In genomic region chr3:36505809-36506735, GRCm38 (mm10) we compare ENCODE assay signal across 21 mouse cellular contexts. TPM values are rescaled to one million over a fixed set of nuclear protein-coding genes. Genes with fewer than 3 reads are reported as not detected.
DNase-seq lines count a peak whose midpoint lies in the region; ATAC-seq lines count a peak whose summit lies in the region.
"Had no signal": no experiment of that assay in that cellular context is flagged by ENCODE, and none has a peak within 500 bp of the region (broad histone marks: within the 10 kb centered on the region; RNA-seq: fewer than 3 reads in every experiment).

No protein-coding gene starts in this region.

- no peaks in the 10 kb centered on the region for H3K9me3 ChIP-seq in midbrain, embryonic 12.5 days
- H3K9me3 ChIP-seq: neural tube, embryonic 12.5 days had no signal

- H3K4me3 ChIP-seq in midbrain, embryonic 12.5 days, result no peak overlapping the region
- H3K4me3 ChIP-seq: erythroblast, embryonic 14.5 days; neural tube, embryonic 12.5 days had no signal

- no peak for DNase-seq in frontal cortex, postnatal 14 days (ENCODE audit: low spot score in 2 of 2)
- peak; percentile 7 for DNase-seq in testis, postnatal 10 days (ENCODE audit: low spot score)
- DNase-seq in testis, postnatal 14 days (ENCODE audit: low spot score), result no peak
- DNase-seq: adrenal gland, adult 8-10 months; cerebellum, adult 18-20 months; heart, postnatal 4 days; kidney, adult 8-10 months; lung, adult 2 months; lung, postnatal 36 days; thymus, postnatal 36 days had no signal

- H3K36me3 ChIP-seq in midbrain, embryonic 12.5 days, result no peaks in the 10 kb centered on the region
- H3K36me3 ChIP-seq: neural tube, embryonic 12.5 days had no signal

- H3K27me3 ChIP-seq in midbrain, embryonic 12.5 days, result no peaks in the 10 kb centered on the region
- H3K27me3 ChIP-seq: CH12.LX; neural tube, embryonic 12.5 days had no signal

- ATAC-seq in frontal cortex, adult (ENCODE audit: low TSS enrichment), result 0 out of 2 replicates have a peak, but pooled peaks have one; percentile 31
- ATAC-seq in midbrain, embryonic 12.5 days (ENCODE audit: low FRiP score, low read depth), result peak; percentile 72
- no peak for ATAC-seq in cerebellum, adult (ENCODE audit: insufficient number of reproducible peaks, low FRiP score, low TSS enrichment)
- ATAC-seq in inflammation-experienced regulatory T-cells, adult 6 months, result no peak
- no peak for ATAC-seq in megakaryocyte progenitor cell, adult 5-6 weeks (replicated peaks; ENCODE audit: poor library complexity)

- no peak overlapping the region for H3K4me2 ChIP-seq in midbrain, embryonic 12.5 days (replicated peaks)
- H3K4me2 ChIP-seq: liver, embryonic 11.5 days; neural tube, embryonic 12.5 days had no signal

- peak overlapping the region; percentile 75 for H3K27ac ChIP-seq in midbrain, embryonic 12.5 days (replicated peaks)
- H3K27ac ChIP-seq: neural tube, embryonic 12.5 days had no signal

- WGBS in midbrain, embryonic 12.5 days, result 50% methylated on average over 10 of the region's 10 CpGs

- H3K9ac ChIP-seq in midbrain, embryonic 12.5 days (replicated peaks), result no peak overlapping the region
- H3K9ac ChIP-seq: neural tube, embryonic 12.5 days had no signal

- peaks cover 11% of the 10 kb centered on the region; the same call in 1 of the 2 replicates for H3K4me1 ChIP-seq in midbrain, embryonic 12.5 days
- H3K4me1 ChIP-seq: neural tube, embryonic 12.5 days had no signal

RNA-seq across cellular contexts. Expression of gene Gm11549, which starts 15.5 kb away (rescaled TPM):
- 0.96 and 1.2 TPM in 2 replicates for polyA plus RNA-seq in midbrain, embryonic 12.5 days (2016; fragmentation: Nextera tagmentation; extraction: Ambion mirVana)
- polyA plus RNA-seq in inflammation-experienced regulatory T-cells, adult 6 months (2017; shearing (Covaris generic)), result not detected
- total RNA-seq in megakaryocyte progenitor cell, adult 5-6 weeks (2015), result not detected in 2 replicates
- total RNA-seq in megakaryocyte progenitor cell, adult 5-6 weeks (2017), result not detected in 2 replicates
- total RNA-seq: adrenal gland, adult 8-10 months; CH12.LX; common myeloid progenitor, adult 5-6 weeks had no signal
- polyA plus RNA-seq: erythroblast, embryonic 14.5 days; liver, embryonic 11.5 days had no signal

RNA-seq across cellular contexts. Expression of gene 1810062G17Rik, which starts 30.3 kb away (rescaled TPM):
- 0.26 TPM in 1 of 2 replicates, not detected in the other for polyA plus RNA-seq in midbrain, embryonic 12.5 days (2016; fragmentation: Nextera tagmentation; extraction: Ambion mirVana)
- polyA plus RNA-seq in inflammation-experienced regulatory T-cells, adult 6 months (2017; shearing (Covaris generic)), result 1 to 10 TPM; 1.7 to 2.9 (median 1.9) TPM
- total RNA-seq in megakaryocyte progenitor cell, adult 5-6 weeks (2015), result 0.35 and 0.49 TPM in 2 replicates
- 0.21 and 1.4 TPM in 2 replicates for total RNA-seq in megakaryocyte progenitor cell, adult 5-6 weeks (2017)
- total RNA-seq: common myeloid progenitor, adult 5-6 weeks; left cerebral cortex, postnatal 36 days had no signal
- polyA plus RNA-seq: erythroblast, embryonic 14.5 days had no signal

RNA-seq across cellular contexts. Expression of gene Anxa5, which starts 30.4 kb away (rescaled TPM):
- polyA plus RNA-seq in midbrain, embryonic 12.5 days (2016; fragmentation: Nextera tagmentation; extraction: Ambion mirVana), result 75.4 and 90.1 TPM in 2 replicates
- polyA plus RNA-seq in inflammation-experienced regulatory T-cells, adult 6 months (2017; shearing (Covaris generic)), result 100 to 1,000 TPM; 124 to 194 (median 151) TPM
- total RNA-seq in megakaryocyte progenitor cell, adult 5-6 weeks (2015), result 146 and 163 TPM in 2 replicates
- total RNA-seq in megakaryocyte progenitor cell, adult 5-6 weeks (2017), result 86.3 and 113 TPM in 2 replicates

RNA-seq across cellular contexts. Expression of gene Exosc9, which starts 46.3 kb away (rescaled TPM):
- polyA plus RNA-seq in midbrain, embryonic 12.5 days (2016; fragmentation: Nextera tagmentation; extraction: Ambion mirVana), result 88.1 and 88.5 TPM in 2 replicates
- 10 to 100 TPM; 44.0 to 62.2 (median 49.6) TPM for polyA plus RNA-seq in inflammation-experienced regulatory T-cells, adult 6 months (2017; shearing (Covaris generic))
- 80.8 and 81.1 TPM in 2 replicates for total RNA-seq in megakaryocyte progenitor cell, adult 5-6 weeks (2015)
- total RNA-seq in megakaryocyte progenitor cell, adult 5-6 weeks (2017), result 105 and 123 TPM in 2 replicates

Comparison
In these comparisons a context has a peak if more than half of its experiments do, and no peak if none do; other contexts are left out.
1. ATAC-seq: peak in frontal cortex, adult (single experiment) and midbrain, embryonic 12.5 days (single experiment); none in cerebellum, adult (single experiment), inflammation-experienced regulatory T-cells, adult 6 months (single experiment) and megakaryocyte progenitor cell, adult 5-6 weeks (single experiment).